Mouse (Mus musculus) heart, postnatal 0 days (tissue): ENCODE data around the gene Galc.

ENCODE experiments used
- CTCF ChIP-seq: IDR thresholded peaks from 2 replicates; pipeline ENCODE4 v1.5.1; 2016; ENCODE audit warnings: antibody characterized with exemption, control low read depth, low read depth
- EP300 ChIP-seq: IDR thresholded peaks from 2 replicates; pipeline ENCODE4 v1.6.1; 2016; ENCODE audit warnings: antibody characterized with exemption, low read depth

- TF ChIP-seq CTCF (no peak), EP300 (no peak)
Observed at GRCm38 (mm10) chr12:98292278-98292677, 33.0 kb upstream of the Galc start.
